Mouse (Mus musculus) hindbrain, embryonic 16.5 days (tissue): ENCODE measurements at regions not wholly inside any gene's neighbourhood (a gene's known extent, or its start where the extent isn't known, plus 50 kb on each side); places are given as distances from the start of the nearest gene placed in this dataset.

Source experiments
- ATAC-seq: fragments of 200-750 bp; cut with Nextera tagmentation; 2 replicates; pipeline ENCODE4 v1.8.0; 2017; ENCODE audit warnings: moderate TSS enrichment, moderate library complexity
- H3K27ac ChIP-seq: fragments of 300-500 bp; sonication (generic); 2 replicates; pipeline ENCODE4 v1.5.1; 2014; ENCODE audit warnings: low read depth, mild to moderate bottlenecking, control low read depth, low read length, moderate library complexity
- H3K27me3 ChIP-seq: fragments of 300-500 bp; sonication (generic); replicated peaks from 2 replicates; pipeline ENCODE4 v1.6.1; 2014; ENCODE audit warnings: low read length; ENCODE audit not compliant: control insufficient read depth, insufficient read depth
- H3K36me3 ChIP-seq: fragments of 300-500 bp; sonication (generic); 2 replicates; pipeline ENCODE4 v1.6.1; 2014; ENCODE audit warnings: mild to moderate bottlenecking, low read length, moderate library complexity, mixed read lengths; ENCODE audit not compliant: control insufficient read depth, insufficient read depth
- H3K4me1 ChIP-seq: fragments of 300-500 bp; sonication (generic); 2 replicates; pipeline ENCODE4 v1.6.1; 2014; ENCODE audit warnings: low read depth, low read length; ENCODE audit not compliant: control insufficient read depth, insufficient read depth
- H3K4me2 ChIP-seq: fragments of 300-500 bp; sonication (generic); 2 replicates; pipeline ENCODE4 v1.6.1; 2014; ENCODE audit warnings: mild to moderate bottlenecking, low read length, control low read depth, moderate library complexity
- H3K4me3 ChIP-seq: fragments of 300-500 bp; sonication (generic); 2 replicates; pipeline ENCODE4 v1.5.1; 2014; ENCODE audit warnings: mild to moderate bottlenecking, low read length, control low read depth, moderate library complexity
- H3K9ac ChIP-seq: fragments of 300-500 bp; sonication (generic); 2 replicates; pipeline ENCODE4 v1.6.1; 2014; ENCODE audit warnings: low read depth, mild to moderate bottlenecking, control low read depth, low read length, moderate library complexity
- H3K9me3 ChIP-seq: fragments of 300-500 bp; sonication (generic); 2 replicates; pipeline ENCODE4 v1.6.1; 2014; ENCODE audit warnings: mild to moderate bottlenecking, low read length, moderate library complexity; ENCODE audit not compliant: control insufficient read depth
- WGBS: fragments of 180-500 bp; shearing (Covaris S2); extraction: QIAGEN DNeasy Blood & Tissue Kit; methylation state at CpG from one replicate; pipeline ENCODE4 v1.1.7; 2014; 5-methylcytosine and 5-hydroxymethylcytosine counted together

- Histone ChIP-seq H3K27me3 (no peaks in the 10 kb centered on the region), H3K9me3 (no peaks in the 10 kb centered on the region), H3K36me3 (no peaks in the 10 kb centered on the region), H3K27ac (no peak overlapping the region), H3K9ac (no peak overlapping the region), H3K4me1 (no peaks in the 10 kb centered on the region; the same call in 1 of the 2 replicates), H3K4me3 (no peak overlapping the region), H3K4me2 (no peak overlapping the region)
- ATAC-seq: no peak
- 80% methylated on average over 4 of the region's 4 CpGs for WGBS
Observed at GRCm38 (mm10) chr13:107577272-107577671, 467.0 kb upstream of the Smim15 start.

DNA sequence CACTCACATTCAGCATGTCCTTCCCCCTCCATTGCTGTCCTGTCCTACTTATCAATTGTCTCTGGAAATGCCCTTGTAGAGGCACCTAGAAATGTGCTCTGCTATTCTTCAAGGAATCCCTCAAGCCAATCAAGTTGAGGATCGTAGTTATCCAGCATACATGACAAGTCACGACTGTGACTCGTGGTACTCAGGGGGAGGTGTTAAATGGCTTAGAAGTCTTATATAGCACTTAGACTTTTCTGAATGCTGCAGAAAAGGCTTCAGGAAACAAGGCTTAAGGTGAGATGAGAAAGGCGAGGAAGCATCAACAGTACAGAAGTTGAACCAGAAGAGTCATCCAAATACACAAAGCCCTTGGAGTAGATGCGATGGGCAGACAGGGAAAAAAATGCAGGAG lies 467.5 kb upstream of the Smim15 start:
- H3K9me3 ChIP-seq: no peaks in the 10 kb centered on the region
- ATAC-seq: no peak
- no peaks in the 10 kb centered on the region; the same call in 1 of the 2 replicates for H3K4me1 ChIP-seq
- H3K36me3 ChIP-seq: no peaks in the 10 kb centered on the region
- H3K4me3 ChIP-seq: no peak overlapping the region
- H3K9ac ChIP-seq: no peak overlapping the region
- no peaks in the 10 kb centered on the region for H3K27me3 ChIP-seq
- no peak overlapping the region for H3K27ac ChIP-seq
- no peak overlapping the region for H3K4me2 ChIP-seq
- WGBS: 94% methylated on average over 5 of the region's 5 CpGs

DNA sequence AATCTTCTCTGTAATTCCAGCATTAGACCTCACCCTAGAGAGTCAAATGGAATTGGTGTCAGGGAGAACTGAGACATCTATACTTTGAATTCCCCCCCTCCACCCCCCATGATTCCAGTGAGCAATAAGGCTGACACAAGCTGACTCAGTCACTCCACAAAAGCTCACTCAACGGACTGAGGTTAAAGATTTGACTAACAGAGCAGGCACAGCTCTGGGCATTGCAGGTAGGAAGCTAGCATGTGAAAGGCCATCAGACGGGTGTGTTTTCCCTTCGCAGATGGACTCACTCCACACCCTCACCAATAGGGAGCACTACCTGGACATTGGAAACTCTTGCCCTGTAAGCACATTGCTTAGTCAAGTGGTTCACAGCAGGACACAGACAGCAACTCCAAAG lies 469.2 kb upstream of the Smim15 start:
- Histone ChIP-seq H3K9me3 (no peaks in the 10 kb centered on the region), H3K4me2 (no peak overlapping the region), H3K4me1 (no peaks in the 10 kb centered on the region; the same call in 1 of the 2 replicates), H3K4me3 (no peak overlapping the region), H3K9ac (no peak overlapping the region), H3K36me3 (no peaks in the 10 kb centered on the region), H3K27ac (no peak overlapping the region), H3K27me3 (no peaks in the 10 kb centered on the region)
- ATAC-seq: no peak
- WGBS: 80% methylated on average over 3 of the region's 3 CpGs

DNA sequence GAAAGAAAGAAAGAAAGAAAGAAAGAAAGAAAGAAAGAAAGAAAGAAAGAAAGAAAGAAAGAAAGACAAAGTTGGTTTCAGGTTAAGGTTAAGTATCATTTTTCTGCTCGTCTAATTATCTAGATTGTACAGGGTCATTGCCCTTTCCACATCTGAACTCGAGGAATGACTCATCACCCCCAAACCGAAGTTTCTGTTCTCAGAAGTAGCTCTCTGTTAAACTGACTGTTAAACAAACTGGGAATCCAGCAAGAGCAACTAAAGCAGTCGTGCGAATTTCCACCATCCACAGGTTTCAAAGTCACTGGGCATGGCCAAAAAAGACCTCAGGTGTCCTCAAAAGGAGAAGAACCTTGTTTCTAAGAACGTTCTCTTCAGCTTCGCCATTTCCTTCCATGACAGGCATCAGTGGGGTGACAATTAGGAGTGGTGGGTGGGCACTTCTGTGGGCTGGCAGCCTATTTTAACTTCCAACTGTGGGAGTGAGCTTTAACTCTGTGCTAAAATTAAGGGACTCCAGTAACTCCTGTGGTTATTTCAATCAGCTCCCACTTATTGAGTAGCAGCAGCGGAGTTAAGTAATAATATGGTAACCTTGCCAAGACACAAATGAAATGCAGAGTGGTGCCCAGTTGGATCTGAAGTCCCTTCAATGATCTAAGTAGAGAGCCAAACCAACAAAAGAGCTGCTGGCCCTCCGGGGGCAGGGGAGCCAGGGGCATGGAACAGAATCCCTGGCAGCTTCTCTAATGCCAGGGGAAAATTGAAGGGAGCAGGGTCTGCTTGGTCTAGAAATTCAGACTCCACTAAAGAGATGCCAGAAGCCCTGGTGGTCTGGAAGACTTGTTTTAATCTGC lies 470.5 kb upstream of the Smim15 start:
- 80% methylated on average over 9 of the region's 9 CpGs for WGBS
- Histone ChIP-seq H3K4me1 (no peaks in the 10 kb centered on the region; the same call in 1 of the 2 replicates), H3K27ac (no peak overlapping the region), H3K9ac (no peak overlapping the region), H3K36me3 (no peaks in the 10 kb centered on the region), H3K9me3 (no peaks in the 10 kb centered on the region), H3K4me2 (no peak overlapping the region), H3K4me3 (no peak overlapping the region), H3K27me3 (no peaks in the 10 kb centered on the region)
- peak; percentile 20; the same call in 1 of the 2 replicates for ATAC-seq

GRCm38 (mm10) chr13:107571539-107571938 lies 472.7 kb upstream of the Smim15 start:
- H3K4me3 ChIP-seq: no peak overlapping the region
- H3K27me3 ChIP-seq: no peaks in the 10 kb centered on the region
- ATAC-seq: no peak
- H3K9ac ChIP-seq: no peak overlapping the region
- no peaks in the 10 kb centered on the region; the same call in 1 of the 2 replicates for H3K4me1 ChIP-seq
- 86% methylated on average over 10 of the region's 10 CpGs for WGBS
- H3K36me3 ChIP-seq: no peaks in the 10 kb centered on the region
- no peak overlapping the region for H3K27ac ChIP-seq
- H3K9me3 ChIP-seq: no peaks in the 10 kb centered on the region
- H3K4me2 ChIP-seq: no peak overlapping the region

GRCm38 (mm10) chr13:107569477-107569876 lies 474.8 kb upstream of the Smim15 start:
- no peak for ATAC-seq

GRCm38 (mm10) chr13:107568701-107569121 lies 475.5 kb upstream of the Smim15 start:
- H3K27me3 ChIP-seq: no peaks in the 10 kb centered on the region
- H3K9me3 ChIP-seq: no peaks in the 10 kb centered on the region
- H3K36me3 ChIP-seq: no peaks in the 10 kb centered on the region
- no peak for ATAC-seq
- no peak overlapping the region for H3K27ac ChIP-seq
- no peaks in the 10 kb centered on the region for H3K4me1 ChIP-seq
- H3K9ac ChIP-seq: no peak overlapping the region
- H3K4me2 ChIP-seq: no peak overlapping the region
- 70% methylated on average over 7 of the region's 7 CpGs for WGBS
- H3K4me3 ChIP-seq: no peak overlapping the region

More at GRCm38 (mm10) chr13:107569477-107569876, 474.8 kb upstream of the Smim15 start:
- Histone ChIP-seq H3K4me1 (no peaks in the 10 kb centered on the region; the same call in 1 of the 2 replicates), H3K9ac (no peak overlapping the region), H3K9me3 (no peaks in the 10 kb centered on the region), H3K4me3 (no peak overlapping the region), H3K27me3 (no peaks in the 10 kb centered on the region), H3K27ac (no peak overlapping the region), H3K36me3 (no peaks in the 10 kb centered on the region), H3K4me2 (no peak overlapping the region)
- WGBS: 91% methylated on average over 2 of the region's 2 CpGs

- WGBS: 74% methylated on average over 1 of the region's 1 CpGs
- Histone ChIP-seq H3K4me1 (no peaks in the 10 kb centered on the region), H3K27me3 (no peaks in the 10 kb centered on the region), H3K4me2 (no peak overlapping the region), H3K27ac (no peak overlapping the region), H3K9ac (no peak overlapping the region), H3K36me3 (no peaks in the 10 kb centered on the region), H3K4me3 (no peak overlapping the region), H3K9me3 (no peaks in the 10 kb centered on the region)
- no peak for ATAC-seq
Observed at GRCm38 (mm10) chr13:107562463-107562862, 481.8 kb upstream of the Smim15 start.

DNA sequence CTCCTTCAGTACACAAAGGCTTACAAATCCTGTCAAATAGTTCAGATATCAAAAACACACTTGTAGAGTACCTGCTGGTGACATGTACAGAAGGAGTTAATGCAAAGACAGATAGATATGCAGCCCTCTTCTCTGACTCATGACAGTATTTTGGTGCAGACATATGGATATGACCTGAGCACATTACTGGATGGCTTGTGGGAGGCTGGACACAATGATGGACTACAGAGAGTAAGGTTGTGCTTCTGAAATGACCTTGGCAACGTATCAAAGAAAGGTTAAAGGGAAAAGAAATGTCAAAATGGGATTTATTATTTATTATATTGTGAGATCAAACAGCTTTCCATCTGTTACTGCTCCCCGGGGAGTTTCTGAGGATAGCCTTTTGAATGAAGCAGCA lies 482.7 kb upstream of the Smim15 start:
- Histone ChIP-seq H3K4me2 (no peak overlapping the region), H3K4me1 (no peaks in the 10 kb centered on the region), H3K27ac (no peak overlapping the region), H3K4me3 (no peak overlapping the region), H3K9ac (no peak overlapping the region), H3K36me3 (no peaks in the 10 kb centered on the region), H3K9me3 (no peaks in the 10 kb centered on the region), H3K27me3 (no peaks in the 10 kb centered on the region)
- no peak for ATAC-seq
- WGBS: 78% methylated on average over 2 of the region's 2 CpGs
